Mouse (Mus musculus): ENCODE measurements around the gene Olfr655.

GRCm38 (mm10) chr7:104624494-104624893 lies 22.9 kb upstream of the Olfr655 start, which contains the start of gene Olfr657:
- TF ChIP-seq CTCF (IDR thresholded peaks at IDR 0.05; ENCODE audit: control insufficient read depth, insufficient read depth, insufficient read length) (no peak), MAX (IDR thresholded peaks at IDR 0.05) (no peak), CEBPB (IDR thresholded peaks at IDR 0.05; ENCODE audit: low read depth) (no peak), MYOD1 (IDR thresholded peaks at IDR 0.05; ENCODE audit: control insufficient read depth, insufficient read length, low read depth) (no peak), USF1 (IDR thresholded peaks at IDR 0.05; ENCODE audit: low read depth) (no peak), MYOG (IDR thresholded peaks at IDR 0.05; ENCODE audit: control insufficient read depth, extremely low read depth, insufficient read length) (no peak)
